Mouse (Mus musculus) C2C12 (cell line): ENCODE measurements around the gene Cyb5d2. TPM values are rescaled to one million over a fixed set of nuclear protein-coding genes. Genes with fewer than 3 reads are reported as not detected.

ENCODE experiments used
- H3K27me3 ChIP-seq: one replicate; pipeline ENCODE4 v1.6.1; 2011; ENCODE audit not compliant: control insufficient read depth, insufficient read depth, insufficient read length
- H3K36me3 ChIP-seq: one replicate; pipeline ENCODE4 v1.6.1; 2011; ENCODE audit not compliant: control insufficient read depth, insufficient read depth
- H3K4me3 ChIP-seq: one replicate; pipeline ENCODE4 v1.5.1; 2011; ENCODE audit warnings: mild to moderate bottlenecking, control low read depth; ENCODE audit not compliant: poor library complexity, insufficient read depth, severe bottlenecking
- H3K79me2 ChIP-seq: one replicate; pipeline ENCODE4 v1.6.1; 2011; ENCODE audit not compliant: control insufficient read depth, insufficient read depth
- H3K79me3 ChIP-seq: one replicate; pipeline ENCODE4 v1.6.1; 2011; ENCODE audit warnings: low read depth, control low read depth
- H3ac ChIP-seq: one replicate; pipeline ENCODE3; 2011; ENCODE audit warnings: low read depth; ENCODE audit not compliant: control insufficient read depth, insufficient read length
- CEBPB ChIP-seq: IDR thresholded peaks from one replicate; pipeline ENCODE4 v1.6.1; 2011; ENCODE audit warnings: low read depth, mild to moderate bottlenecking, control low read depth, moderate library complexity
- CTCF ChIP-seq: IDR thresholded peaks from one replicate; pipeline ENCODE4 v1.5.1; 2011; ENCODE audit not compliant: control insufficient read depth, insufficient read depth, insufficient read length
- FOSL1 ChIP-seq: IDR thresholded peaks from one replicate; pipeline ENCODE4 v1.8.0; 2011; ENCODE audit warnings: mild to moderate bottlenecking, low read length; ENCODE audit not compliant: poor library complexity, insufficient read depth, severe bottlenecking
- MAX ChIP-seq: IDR thresholded peaks from one replicate; pipeline ENCODE4 v1.6.1; 2011; ENCODE audit warnings: mild to moderate bottlenecking, control low read depth
- MYOD1 ChIP-seq: IDR thresholded peaks from one replicate; pipeline ENCODE4 v1.6.1; 2011; ENCODE audit warnings: low read depth; ENCODE audit not compliant: control insufficient read depth, insufficient read length
- MYOG ChIP-seq: IDR thresholded peaks from one replicate; pipeline ENCODE4 v1.6.1; 2011; ENCODE audit not compliant: control insufficient read depth, insufficient read length; ENCODE audit errors: extremely low read depth
- USF1 ChIP-seq: IDR thresholded peaks from one replicate; pipeline ENCODE4 v1.6.1; 2011; ENCODE audit warnings: low read depth, mild to moderate bottlenecking, control low read depth, moderate library complexity
- polyA plus RNA-seq: library from polyadenylated mRNA; unstranded; fragments of >200 nt; fragmentation: generic; extraction: Trizol; gene quantifications from one replicate; pipeline ENCODE4 v1.2.1, GENCODE M21; 2012; ENCODE audit warnings: missing spikeins

Gene Cyb5d2
- polyA plus RNA-seq, 1 experiment, result 5.5 TPM

DNA sequence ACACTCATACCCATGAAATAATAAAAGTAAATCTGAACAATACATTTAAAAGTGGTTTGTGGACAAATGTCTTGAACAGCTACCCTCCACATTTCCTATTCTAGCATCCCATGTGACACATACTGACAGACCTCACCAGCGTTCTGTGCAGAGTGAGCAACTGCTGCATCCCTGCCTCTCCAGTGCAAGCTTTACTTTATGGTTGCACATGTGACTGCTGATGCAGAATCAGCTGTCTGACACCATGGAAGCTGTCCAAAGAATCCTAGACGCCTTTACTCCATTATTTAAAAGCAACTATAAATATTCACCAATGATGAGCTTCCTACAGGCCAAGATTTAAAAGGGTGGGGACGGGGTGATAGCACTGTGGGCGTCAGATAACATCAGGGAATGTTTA lies 24.5 kb downstream of the Cyb5d2 start:
- TF ChIP-seq USF1 (peak; percentile 42), FOSL1 (no peak), MYOG (no peak)
- H3K27me3 ChIP-seq, result no peaks in the 10 kb centered on the region
- no peaks in the 10 kb centered on the region for H3K79me2 ChIP-seq
- no peaks in the 10 kb centered on the region for H3K79me3 ChIP-seq
- H3K4me3 ChIP-seq, result no peak overlapping the region
- H3ac ChIP-seq, result no peak overlapping the region
- H3K36me3 ChIP-seq, result peaks cover 31% of the 10 kb centered on the region

DNA sequence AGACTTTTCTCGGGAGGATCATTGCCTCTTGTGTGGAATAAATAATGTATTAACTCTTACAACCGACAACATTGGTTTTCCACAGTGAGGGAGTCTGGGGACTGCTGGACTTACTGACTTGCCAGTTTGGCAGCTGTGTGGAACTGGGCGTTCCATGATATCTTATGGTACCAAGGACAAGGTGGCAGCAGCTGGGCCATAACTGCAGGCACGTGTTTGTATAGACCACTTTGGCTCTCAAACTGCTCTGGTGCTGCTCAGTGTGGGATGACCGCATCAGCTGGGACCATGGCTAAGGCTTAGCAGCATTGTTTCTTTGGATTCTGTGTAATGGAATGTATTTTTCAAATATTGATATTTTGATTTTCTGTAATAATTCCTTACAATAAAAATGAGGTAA lies 25.1 kb downstream of the Cyb5d2 start:
- no peaks in the 10 kb centered on the region for H3K27me3 ChIP-seq
- no peak for TF ChIP-seq MYOD1
- no peak for TF ChIP-seq MYOG
- no peak for TF ChIP-seq USF1
- TF ChIP-seq CEBPB, result no peak
- no peaks in the 10 kb centered on the region for H3K79me2 ChIP-seq
- H3ac ChIP-seq, result no peak overlapping the region
- H3K79me3 ChIP-seq, result no peaks in the 10 kb centered on the region
- H3K4me3 ChIP-seq, result no peak overlapping the region
- peaks cover 31% of the 10 kb centered on the region for H3K36me3 ChIP-seq

DNA sequence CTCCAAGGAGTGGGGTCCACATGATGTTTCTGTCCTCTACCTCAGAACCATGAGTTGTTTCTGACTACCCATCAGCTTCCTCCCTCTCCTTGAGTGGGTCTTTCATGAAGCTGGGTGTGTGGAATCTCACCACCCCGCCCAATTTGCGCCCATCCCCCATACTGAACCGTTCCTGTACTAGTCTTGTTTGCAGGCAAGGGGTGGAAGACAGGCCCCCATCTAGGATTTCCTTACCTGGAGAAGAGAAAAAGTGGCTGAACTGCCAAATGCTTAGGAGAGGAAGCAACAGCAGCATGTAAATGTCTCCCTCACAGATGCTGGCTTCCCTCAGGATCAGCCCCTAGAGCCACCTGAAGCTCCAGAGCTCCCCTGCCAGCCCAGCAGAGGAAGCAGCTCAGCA lies 25.6 kb downstream of the Cyb5d2 start:
- peaks cover 31% of the 10 kb centered on the region for H3K36me3 ChIP-seq
- no peak overlapping the region for H3K4me3 ChIP-seq
- no peaks in the 10 kb centered on the region for H3K27me3 ChIP-seq
- no peaks in the 10 kb centered on the region for H3K79me2 ChIP-seq
- no peak overlapping the region for H3ac ChIP-seq
- TF ChIP-seq CTCF (no peak), FOSL1 (no peak), MYOG (no peak), MYOD1 (no peak), USF1 (no peak), CEBPB (no peak), MAX (no peak)
- no peaks in the 10 kb centered on the region for H3K79me3 ChIP-seq

- Histone ChIP-seq H3ac (no peak overlapping the region), H3K36me3 (peaks cover 39% of the 10 kb centered on the region), H3K79me3 (no peaks in the 10 kb centered on the region), H3K79me2 (no peaks in the 10 kb centered on the region), H3K4me3 (no peak overlapping the region), H3K27me3 (no peaks in the 10 kb centered on the region)
- TF ChIP-seq MYOD1 (no peak), FOSL1 (no peak), USF1 (no peak), MYOG (no peak), CEBPB (no peak), MAX (no peak), CTCF (no peak)
These were observed 26.9 kb downstream of the Cyb5d2 start for GRCm38 (mm10) chr11:72769061-72769460.

DNA sequence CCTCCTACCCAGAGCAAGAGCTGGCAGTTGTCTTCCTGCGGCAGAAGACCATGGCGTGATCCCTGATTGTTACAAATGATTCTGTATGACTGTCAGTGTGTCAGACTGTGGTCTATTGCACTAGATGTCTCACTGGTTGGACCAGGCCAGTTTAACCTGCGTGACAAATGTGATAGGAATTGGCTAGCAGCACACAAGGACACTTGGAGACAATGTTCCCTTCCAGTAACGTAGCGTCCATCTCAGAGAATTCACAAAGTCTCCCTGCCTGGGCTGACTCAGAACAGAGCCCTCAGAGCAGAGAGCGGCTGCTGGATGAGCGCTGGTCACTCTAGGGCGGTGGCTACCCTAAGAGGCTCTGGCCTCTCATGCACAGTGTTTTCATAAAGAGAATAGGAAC lies 28.2 kb downstream of the Cyb5d2 start:
- Histone ChIP-seq H3ac (no peak overlapping the region), H3K27me3 (no peaks in the 10 kb centered on the region), H3K79me3 (no peaks in the 10 kb centered on the region), H3K79me2 (no peaks in the 10 kb centered on the region), H3K4me3 (no peak overlapping the region), H3K36me3 (peaks cover 52% of the 10 kb centered on the region)
- no peak for TF ChIP-seq CTCF
- TF ChIP-seq FOSL1, result no peak
- no peak for TF ChIP-seq CEBPB
- TF ChIP-seq MAX, result no peak
- no peak for TF ChIP-seq MYOG
- no peak for TF ChIP-seq USF1
- TF ChIP-seq MYOD1, result no peak

DNA sequence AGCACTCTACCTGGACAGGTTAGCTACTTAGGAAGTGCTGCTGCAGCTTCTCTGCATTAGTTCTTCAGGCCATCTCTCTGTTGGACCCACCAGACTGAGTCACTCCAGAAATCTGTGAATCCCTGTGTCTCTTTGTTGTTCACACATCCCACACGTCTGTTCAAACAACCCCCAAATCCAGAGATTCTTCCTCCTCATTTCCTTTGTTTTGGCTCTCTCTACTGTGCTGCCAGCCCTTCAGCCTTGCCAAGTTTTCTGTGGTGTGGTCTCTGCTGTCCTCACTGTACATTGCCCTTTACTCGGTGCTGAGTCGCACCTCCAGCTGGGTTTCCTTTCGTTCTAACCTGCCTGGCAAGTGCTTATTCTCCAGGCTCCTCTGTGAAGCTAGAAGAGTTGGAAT lies 31.7 kb downstream of the Cyb5d2 start:
- TF ChIP-seq CEBPB (no peak), MAX (no peak), MYOD1 (no peak), CTCF (no peak), FOSL1 (no peak), USF1 (no peak), MYOG (no peak)
- no peak overlapping the region for H3K4me3 ChIP-seq
- H3K27me3 ChIP-seq, result no peaks in the 10 kb centered on the region
- H3K36me3 ChIP-seq, result peaks cover 74% of the 10 kb centered on the region
- H3ac ChIP-seq, result no peak overlapping the region
- no peaks in the 10 kb centered on the region for H3K79me2 ChIP-seq
- no peaks in the 10 kb centered on the region for H3K79me3 ChIP-seq
